Mouse (Mus musculus): ENCODE results near the gene Plekhg2. TPM values are rescaled to one million over a fixed set of nuclear protein-coding genes. Genes with fewer than 3 reads are reported as not detected.
A peak's percentile ranks its signal among the peaks of the same experiment; 100 is the strongest.

The Plekhg2 gene
- total and polyA plus RNA-seq, 3 experiments = 10.4 to 16.3 (median 14.3) TPM

- peak; percentile 57 to 77 for DNase-seq
- intact Hi-C loops (cut with DNase I) = loop anchor here (1.0 to 5.0 kb wide), 2 partner anchors 13 to 109 kb away; partner anchors contain the start of gene Eid2b
- H3K27me3 ChIP-seq (ENCODE audit: control insufficient read depth, insufficient read depth, low read length) = no peaks in the 10 kb centered on the region
- TF ChIP-seq EP300 (IDR thresholded peaks at IDR 0.05; ENCODE audit: insufficient read depth, low read depth, low read length) = no peak
- no peak for TF ChIP-seq CTCF (IDR thresholded peaks at IDR 0.05)
- TF ChIP-seq POLR2A (IDR thresholded peaks at IDR 0.05; ENCODE audit: insufficient read depth, low read depth, low read length) = no peak
- peak overlapping the region; percentile 62 for H3K27ac ChIP-seq
- WGBS = 74% methylated on average over 7 of the region's 7 CpGs
- H3K36me3 ChIP-seq (ENCODE audit: control insufficient read depth, insufficient read depth, low read length) = no peaks in the 10 kb centered on the region
- peaks cover 15% of the 10 kb centered on the region for H3K4me1 ChIP-seq (ENCODE audit: control insufficient read depth, insufficient read depth, low read length)
- no peaks in the 10 kb centered on the region for H3K79me2 ChIP-seq (replicated peaks; ENCODE audit: control insufficient read depth, insufficient read depth, low read length)
- H3K9ac ChIP-seq (ENCODE audit: low read depth, low read length) = no peak overlapping the region
- no peak overlapping the region for H3K4me3 ChIP-seq
Observed at GRCm38 (mm10) chr7:28386007-28386406, 13.6 kb upstream of the Plekhg2 start.

- 88% methylated on average over 9 of the region's 9 CpGs for WGBS
- H3K27me3 ChIP-seq (ENCODE audit: control insufficient read depth, insufficient read depth, low read length) = no peaks in the 10 kb centered on the region
- peak overlapping the region; percentile 62 for H3K27ac ChIP-seq
- 0 out of 2 replicates have a peak, but pooled peaks cover 5% of the 10 kb centered on the region for H3K36me3 ChIP-seq (ENCODE audit: control insufficient read depth, insufficient read depth, low read length)
- H3K4me3 ChIP-seq = no peak overlapping the region
- H3K9ac ChIP-seq (ENCODE audit: low read depth, low read length) = no peak overlapping the region
- no peak for TF ChIP-seq POLR2A (IDR thresholded peaks at IDR 0.05; ENCODE audit: insufficient read depth, low read depth, low read length)
- no peak for TF ChIP-seq EP300 (IDR thresholded peaks at IDR 0.05; ENCODE audit: insufficient read depth, low read depth, low read length)
- no peak for TF ChIP-seq CTCF (IDR thresholded peaks at IDR 0.05)
- peaks cover 19% of the 10 kb centered on the region for H3K4me1 ChIP-seq (ENCODE audit: control insufficient read depth, insufficient read depth, low read length)
- intact Hi-C loops (cut with DNase I) = loop anchor here (5.0 kb wide), 1 partner anchor 108 kb away; the partner anchor contains the start of gene Eid2b
- H3K79me2 ChIP-seq (replicated peaks; ENCODE audit: control insufficient read depth, insufficient read depth, low read length) = no peaks in the 10 kb centered on the region
- no peak for DNase-seq
Observed at GRCm38 (mm10) chr7:28385196-28385595, 12.8 kb upstream of the Plekhg2 start.

- WGBS = 86% methylated on average over 6 of the region's 6 CpGs
- TF ChIP-seq EP300 (IDR thresholded peaks at IDR 0.05; ENCODE audit: insufficient read depth, low read depth, low read length) (no peak), CTCF (IDR thresholded peaks at IDR 0.05) (no peak), POLR2A (IDR thresholded peaks at IDR 0.05; ENCODE audit: insufficient read depth, low read depth, low read length) (no peak)
- Histone ChIP-seq H3K4me3 (no peak overlapping the region), H3K9ac (ENCODE audit: low read depth, low read length) (no peak overlapping the region), H3K36me3 (ENCODE audit: control insufficient read depth, insufficient read depth, low read length) (0 out of 2 replicates have a peak, but pooled peaks cover 5% of the 10 kb centered on the region), H3K79me2 (replicated peaks; ENCODE audit: control insufficient read depth, insufficient read depth, low read length) (no peaks in the 10 kb centered on the region), H3K27ac (no peak overlapping the region; the same call in 1 of the 2 replicates), H3K27me3 (ENCODE audit: control insufficient read depth, insufficient read depth, low read length) (no peaks in the 10 kb centered on the region), H3K4me1 (ENCODE audit: control insufficient read depth, insufficient read depth, low read length) (peaks cover 19% of the 10 kb centered on the region)
- DNase-seq = no peak
- intact Hi-C loops (cut with DNase I) = loop anchor here (5.0 kb wide), 1 partner anchor 428 kb away; no protein-coding TSS in a partner anchor
Observed at GRCm38 (mm10) chr7:28384162-28384561, 11.8 kb upstream of the Plekhg2 start.

- peak overlapping the region; percentile 93 for H3K27ac ChIP-seq
- 47% methylated on average over 4 of the region's 4 CpGs for WGBS
- 0 out of 2 replicates have a peak, but pooled peaks cover 5% of the 10 kb centered on the region for H3K36me3 ChIP-seq (ENCODE audit: control insufficient read depth, insufficient read depth, low read length)
- H3K79me2 ChIP-seq (replicated peaks; ENCODE audit: control insufficient read depth, insufficient read depth, low read length) = no peaks in the 10 kb centered on the region
- H3K4me1 ChIP-seq (ENCODE audit: control insufficient read depth, insufficient read depth, low read length) = peaks cover 19% of the 10 kb centered on the region
- intact Hi-C loops (cut with DNase I) = loop anchor here (5.0 kb wide), 1 partner anchor 429 kb away; no protein-coding TSS in a partner anchor
- no peak overlapping the region for H3K9ac ChIP-seq (ENCODE audit: low read depth, low read length)
- no peak overlapping the region for H3K4me3 ChIP-seq
- no peak for TF ChIP-seq EP300 (IDR thresholded peaks at IDR 0.05; ENCODE audit: insufficient read depth, low read depth, low read length)
- TF ChIP-seq CTCF (IDR thresholded peaks at IDR 0.05) = no peak
- DNase-seq = no peak
- H3K27me3 ChIP-seq (ENCODE audit: control insufficient read depth, insufficient read depth, low read length) = no peaks in the 10 kb centered on the region
Observed at GRCm38 (mm10) chr7:28383606-28384005, 11.2 kb upstream of the Plekhg2 start.

GRCm38 (mm10) chr7:28382981-28383396, 10.6 kb upstream of the Plekhg2 start:
- peak overlapping the region; percentile 93 for H3K27ac ChIP-seq
- 0 out of 2 replicates have a peak, but pooled peaks cover 5% of the 10 kb centered on the region for H3K36me3 ChIP-seq (ENCODE audit: control insufficient read depth, insufficient read depth, low read length)
- peaks cover 19% of the 10 kb centered on the region for H3K4me1 ChIP-seq (ENCODE audit: control insufficient read depth, insufficient read depth, low read length)
- H3K4me3 ChIP-seq = no peak overlapping the region
- intact Hi-C loops (cut with DNase I) = loop anchor here (5.0 kb wide), 1 partner anchor 429 kb away; no protein-coding TSS in a partner anchor
- DNase-seq = peak; percentile 65 to 80
- TF ChIP-seq CTCF (IDR thresholded peaks at IDR 0.05) (no peak), POLR2A (IDR thresholded peaks at IDR 0.05; ENCODE audit: insufficient read depth, low read depth, low read length) (peak; percentile 33; the same call in 1 of the 2 replicates), EP300 (IDR thresholded peaks at IDR 0.05; ENCODE audit: insufficient read depth, low read depth, low read length) (no peak; the same call in 1 of the 2 replicates)
- no peaks in the 10 kb centered on the region for H3K27me3 ChIP-seq (ENCODE audit: control insufficient read depth, insufficient read depth, low read length)
- WGBS = 13% methylated on average over 11 of the region's 11 CpGs
- no peaks in the 10 kb centered on the region for H3K79me2 ChIP-seq (replicated peaks; ENCODE audit: control insufficient read depth, insufficient read depth, low read length)
- peak overlapping the region; percentile 58 for H3K9ac ChIP-seq (ENCODE audit: low read depth, low read length)

GRCm38 (mm10) chr7:28382347-28382951, 10.1 kb upstream of the Plekhg2 start:
- peak overlapping the region; percentile 58 for H3K9ac ChIP-seq (ENCODE audit: low read depth, low read length)
- TF ChIP-seq CTCF (IDR thresholded peaks at IDR 0.05) = no peak
- DNase-seq = no peak
- intact Hi-C loops (cut with DNase I) = loop anchor here (5.0 kb wide), 1 partner anchor 430 kb away; no protein-coding TSS in a partner anchor
- no peaks in the 10 kb centered on the region for H3K27me3 ChIP-seq (ENCODE audit: control insufficient read depth, insufficient read depth, low read length)
- WGBS = 7% methylated on average over 10 of the region's 12 CpGs
- peaks cover 19% of the 10 kb centered on the region for H3K4me1 ChIP-seq (ENCODE audit: control insufficient read depth, insufficient read depth, low read length)
- 0 out of 2 replicates have a peak, but pooled peaks cover 5% of the 10 kb centered on the region for H3K36me3 ChIP-seq (ENCODE audit: control insufficient read depth, insufficient read depth, low read length)
- H3K27ac ChIP-seq = peak overlapping the region; percentile 93
- no peaks in the 10 kb centered on the region; the same call in 1 of the 2 replicates for H3K79me2 ChIP-seq (replicated peaks; ENCODE audit: control insufficient read depth, insufficient read depth, low read length)
- no peak overlapping the region for H3K4me3 ChIP-seq
